Mouse (Mus musculus) liver, adult (tissue): ENCODE data around the gene Bpifb2.

Source experiments
- GATA4 ChIP-seq: IDR thresholded peaks from 2 replicates; pipeline ENCODE4 v1.6.1; 2014; ENCODE audit warnings: mild to moderate bottlenecking, low read length; ENCODE audit not compliant: insufficient replicate concordance

Gene Bpifb2

GRCm38 (mm10) chr2:153917930-153918329, 43.1 kb downstream of the Bpifb2 start, which contains the start of gene Bpifb3:
Bpifb3 (plus strand) TSS chr2:153918230.
- no peak for TF ChIP-seq GATA4

- TF ChIP-seq GATA4: no peak
Measured at GRCm38 (mm10) chr2:153921246-153921645, 46.4 kb downstream of the Bpifb2 start.

- no peak for TF ChIP-seq GATA4
Measured at GRCm38 (mm10) chr2:153929871-153930413, 55.1 kb downstream of the Bpifb2 start.

GRCm38 (mm10) chr2:153931125-153931524, 56.3 kb downstream of the Bpifb2 start:
- no peak for TF ChIP-seq GATA4

- no peak for TF ChIP-seq GATA4
Measured at GRCm38 (mm10) chr2:153933311-153933710, 58.5 kb downstream of the Bpifb2 start.

- TF ChIP-seq GATA4: no peak
Measured at GRCm38 (mm10) chr2:153935348-153935747, 60.5 kb downstream of the Bpifb2 start.

- TF ChIP-seq GATA4: no peak
Measured at GRCm38 (mm10) chr2:153937843-153938242, 63.0 kb downstream of the Bpifb2 start, which contains the start of gene Bpifb4. Bpifb4 (plus strand) TSS chr2:153938212.

- no peak for TF ChIP-seq GATA4
Measured at GRCm38 (mm10) chr2:153943537-153943936, 68.7 kb downstream of the Bpifb2 start.

GRCm38 (mm10) chr2:153944567-153944966, 69.7 kb downstream of the Bpifb2 start:
- TF ChIP-seq GATA4: no peak
